Mouse (Mus musculus): Measurements from ENCODE around the gene Slc30a3. TPM values are rescaled to one million over a fixed set of nuclear protein-coding genes. Genes with fewer than 3 reads are reported as not detected.

The Slc30a3 gene
- 8.9 TPM for polyA plus RNA-seq (2014; fragmentation: Illumina TruSeq; extraction: RNeasy Lipid Tissue Mini Kit (QIAGEN cat#74804); ENCODE audit: low read depth, low replicate concordance)

GRCm38 (mm10) chr5:31108000-31108490, at the start of gene Slc30a3:
Gene Slc30a3 (minus strand): TSS chr5:31108237.

GRCm38 (mm10) chr5:31154152-31154553, 46.1 kb upstream of the Slc30a3 start, which contains the start of gene Mpv17:
Gene Mpv17 (minus strand): TSS chr5:31154251.

GRCm38 (mm10) chr5:31138241-31138967, 30.4 kb upstream of the Slc30a3 start, which contains the start of gene Ucn:
Gene Ucn (minus strand): TSS chr5:31138829.

GRCm38 (mm10) chr5:31116354-31116753, 8.3 kb upstream of the Slc30a3 start, which contains the start of gene Trim54:
Gene Trim54 (plus strand): TSS chr5:31116712.

GRCm38 (mm10) chr5:31105814-31106335, 2.2 kb downstream of the Slc30a3 start, which contains the start of gene Dnajc5g:
Gene Dnajc5g (plus strand): TSS chr5:31106285.

GRCm38 (mm10) chr5:31054261-31055215, 53.5 kb downstream of the Slc30a3 start, which contains the start of gene Cad:
Gene Cad (plus strand): TSS chr5:31054780.

GRCm38 (mm10) chr5:31048763-31049641, 59.0 kb downstream of the Slc30a3 start, which contains the start of gene Slc5a6:
Gene Slc5a6 (minus strand): TSS chr5:31048924.

DNA sequence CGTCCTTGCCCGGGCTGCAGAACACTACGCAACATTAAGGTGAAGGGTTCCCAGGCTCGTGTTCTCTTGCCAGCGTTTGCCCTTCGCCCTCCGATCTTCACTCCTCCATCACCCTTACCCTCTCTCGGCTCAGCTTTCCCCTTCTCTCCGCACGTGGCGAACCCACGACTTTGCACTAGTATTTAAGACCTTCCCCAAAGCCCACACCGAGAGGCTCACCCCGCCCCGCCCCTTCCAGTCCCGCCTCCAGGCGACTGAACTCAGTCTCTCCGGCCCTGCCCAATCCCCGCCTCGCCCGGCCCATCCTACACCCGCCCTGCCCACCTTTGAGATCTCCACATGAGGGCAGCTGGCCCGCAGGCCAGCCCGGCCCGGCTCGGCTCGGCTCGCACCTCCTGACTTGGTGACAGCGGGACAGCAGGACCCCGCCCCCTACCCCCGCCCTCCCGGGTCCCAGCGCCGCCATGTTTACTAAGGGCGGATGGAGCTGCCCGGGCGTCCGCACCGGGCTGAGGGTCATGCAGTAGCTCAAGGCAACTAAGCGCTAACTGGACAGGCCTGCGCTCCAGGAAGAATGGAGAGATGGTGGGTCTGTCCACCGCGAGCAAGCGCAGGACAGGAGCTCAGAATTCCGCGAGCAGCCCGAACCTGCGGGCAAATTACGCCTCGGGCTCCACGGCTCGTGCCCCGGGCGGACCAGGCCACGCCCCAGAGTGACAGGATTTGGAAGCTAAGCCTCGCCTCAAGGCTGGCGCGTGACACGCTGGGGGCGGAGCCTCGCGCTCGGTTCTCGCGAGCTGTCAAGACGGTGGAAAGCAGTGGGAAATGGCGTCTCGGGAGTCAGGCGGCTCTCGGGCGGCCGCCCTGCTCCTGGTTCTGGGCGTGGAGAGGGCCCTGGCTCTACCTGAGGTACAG, 59.9 kb downstream of the Slc30a3 start, which contains the start of gene Atraid:
TSS of gene Atraid (plus strand) at position 465 of the 915 bp plus-strand sequence.

Other genes starting within 250 kb of the Slc30a3 start
- 63.2 TPM for gene Tmem214, start 240.2 kb downstream of the Slc30a3 start, polyA plus RNA-seq (2014; fragmentation: Illumina TruSeq; extraction: RNeasy Lipid Tissue Mini Kit (QIAGEN cat#74804); ENCODE audit: low read depth, low replicate concordance)
- gene Agbl5, start 219.5 kb downstream of the Slc30a3 start, polyA plus RNA-seq (2014; fragmentation: Illumina TruSeq; extraction: RNeasy Lipid Tissue Mini Kit (QIAGEN cat#74804); ENCODE audit: low read depth, low replicate concordance): 24.3 TPM
- gene Ost4, start 200.4 kb downstream of the Slc30a3 start, polyA plus RNA-seq (2014; fragmentation: Illumina TruSeq; extraction: RNeasy Lipid Tissue Mini Kit (QIAGEN cat#74804); ENCODE audit: low read depth, low replicate concordance): 382 TPM
- gene Emilin1, start 194.8 kb downstream of the Slc30a3 start, polyA plus RNA-seq (2014; fragmentation: Illumina TruSeq; extraction: RNeasy Lipid Tissue Mini Kit (QIAGEN cat#74804); ENCODE audit: low read depth, low replicate concordance): 31.7 TPM
- 53.3 TPM for gene Khk, start 186.8 kb downstream of the Slc30a3 start, polyA plus RNA-seq (2014; fragmentation: Illumina TruSeq; extraction: RNeasy Lipid Tissue Mini Kit (QIAGEN cat#74804); ENCODE audit: low read depth, low replicate concordance)
- gene Cgref1, start 162.6 kb downstream of the Slc30a3 start, polyA plus RNA-seq (2014; fragmentation: Illumina TruSeq; extraction: RNeasy Lipid Tissue Mini Kit (QIAGEN cat#74804); ENCODE audit: low read depth, low replicate concordance): 1.9 TPM
- gene Preb, start 147.9 kb downstream of the Slc30a3 start, polyA plus RNA-seq (2014; fragmentation: Illumina TruSeq; extraction: RNeasy Lipid Tissue Mini Kit (QIAGEN cat#74804); ENCODE audit: low read depth, low replicate concordance): 157 TPM
- 4.2 TPM for gene Tcf23, start 139.6 kb downstream of the Slc30a3 start, polyA plus RNA-seq (2014; fragmentation: Illumina TruSeq; extraction: RNeasy Lipid Tissue Mini Kit (QIAGEN cat#74804); ENCODE audit: low read depth, low replicate concordance)
- 188 TPM for gene Atraid, start 59.9 kb downstream of the Slc30a3 start, polyA plus RNA-seq (2014; fragmentation: Illumina TruSeq; extraction: RNeasy Lipid Tissue Mini Kit (QIAGEN cat#74804); ENCODE audit: low read depth, low replicate concordance)
- 17.8 TPM for gene Slc5a6, start 59.3 kb downstream of the Slc30a3 start, polyA plus RNA-seq (2014; fragmentation: Illumina TruSeq; extraction: RNeasy Lipid Tissue Mini Kit (QIAGEN cat#74804); ENCODE audit: low read depth, low replicate concordance)
- gene Cad, start 53.5 kb downstream of the Slc30a3 start, polyA plus RNA-seq (2014; fragmentation: Illumina TruSeq; extraction: RNeasy Lipid Tissue Mini Kit (QIAGEN cat#74804); ENCODE audit: low read depth, low replicate concordance): 109 TPM
- 2.3 TPM for gene Dnajc5g, start 2.0 kb downstream of the Slc30a3 start, polyA plus RNA-seq (2014; fragmentation: Illumina TruSeq; extraction: RNeasy Lipid Tissue Mini Kit (QIAGEN cat#74804); ENCODE audit: low read depth, low replicate concordance)
- not detected for gene Trim54, start 8.5 kb upstream of the Slc30a3 start, polyA plus RNA-seq (2014; fragmentation: Illumina TruSeq; extraction: RNeasy Lipid Tissue Mini Kit (QIAGEN cat#74804); ENCODE audit: low read depth, low replicate concordance)
- not detected for gene Ucn, start 30.6 kb upstream of the Slc30a3 start, polyA plus RNA-seq (2014; fragmentation: Illumina TruSeq; extraction: RNeasy Lipid Tissue Mini Kit (QIAGEN cat#74804); ENCODE audit: low read depth, low replicate concordance)
- gene Mpv17, start 46.0 kb upstream of the Slc30a3 start, polyA plus RNA-seq (2014; fragmentation: Illumina TruSeq; extraction: RNeasy Lipid Tissue Mini Kit (QIAGEN cat#74804); ENCODE audit: low read depth, low replicate concordance): 65.2 TPM
- 2.0 TPM for gene Gm29609, start 71.7 kb upstream of the Slc30a3 start, polyA plus RNA-seq (2014; fragmentation: Illumina TruSeq; extraction: RNeasy Lipid Tissue Mini Kit (QIAGEN cat#74804); ENCODE audit: low read depth, low replicate concordance)
- gene Gtf3c2, start 71.9 kb upstream of the Slc30a3 start, polyA plus RNA-seq (2014; fragmentation: Illumina TruSeq; extraction: RNeasy Lipid Tissue Mini Kit (QIAGEN cat#74804); ENCODE audit: low read depth, low replicate concordance): 56.6 TPM
- gene Snx17, start 85.0 kb upstream of the Slc30a3 start, polyA plus RNA-seq (2014; fragmentation: Illumina TruSeq; extraction: RNeasy Lipid Tissue Mini Kit (QIAGEN cat#74804); ENCODE audit: low read depth, low replicate concordance): 78.8 TPM
- gene Eif2b4, start 85.2 kb upstream of the Slc30a3 start, polyA plus RNA-seq (2014; fragmentation: Illumina TruSeq; extraction: RNeasy Lipid Tissue Mini Kit (QIAGEN cat#74804); ENCODE audit: low read depth, low replicate concordance): 34.0 TPM
- 17.7 TPM for gene Zfp513, start 94.1 kb upstream of the Slc30a3 start, polyA plus RNA-seq (2014; fragmentation: Illumina TruSeq; extraction: RNeasy Lipid Tissue Mini Kit (QIAGEN cat#74804); ENCODE audit: low read depth, low replicate concordance)
- 74.3 TPM for gene Ppm1g, start 112.5 kb upstream of the Slc30a3 start, polyA plus RNA-seq (2014; fragmentation: Illumina TruSeq; extraction: RNeasy Lipid Tissue Mini Kit (QIAGEN cat#74804); ENCODE audit: low read depth, low replicate concordance)
- 83.1 TPM for gene Nrbp1, start 132.6 kb upstream of the Slc30a3 start, polyA plus RNA-seq (2014; fragmentation: Illumina TruSeq; extraction: RNeasy Lipid Tissue Mini Kit (QIAGEN cat#74804); ENCODE audit: low read depth, low replicate concordance)
- gene Gm9970, start 133.0 kb upstream of the Slc30a3 start, polyA plus RNA-seq (2014; fragmentation: Illumina TruSeq; extraction: RNeasy Lipid Tissue Mini Kit (QIAGEN cat#74804); ENCODE audit: low read depth, low replicate concordance): not detected
- gene Krtcap3, start 143.5 kb upstream of the Slc30a3 start, polyA plus RNA-seq (2014; fragmentation: Illumina TruSeq; extraction: RNeasy Lipid Tissue Mini Kit (QIAGEN cat#74804); ENCODE audit: low read depth, low replicate concordance): 18.2 TPM
- gene Ift172, start 182.9 kb upstream of the Slc30a3 start, polyA plus RNA-seq (2014; fragmentation: Illumina TruSeq; extraction: RNeasy Lipid Tissue Mini Kit (QIAGEN cat#74804); ENCODE audit: low read depth, low replicate concordance): 45.4 TPM
- 6.8 TPM for gene Fndc4, start 187.8 kb upstream of the Slc30a3 start, polyA plus RNA-seq (2014; fragmentation: Illumina TruSeq; extraction: RNeasy Lipid Tissue Mini Kit (QIAGEN cat#74804); ENCODE audit: low read depth, low replicate concordance)
- gene Gckr, start 189.2 kb upstream of the Slc30a3 start, polyA plus RNA-seq (2014; fragmentation: Illumina TruSeq; extraction: RNeasy Lipid Tissue Mini Kit (QIAGEN cat#74804); ENCODE audit: low read depth, low replicate concordance): 0.50 TPM

All from adipose tissue, adult 10 weeks (tissue).